Mouse (Mus musculus): Measurements from ENCODE around the gene Ccdc65. TPM values are rescaled to one million over a fixed set of nuclear protein-coding genes. Genes with fewer than 3 reads are reported as not detected.

The Ccdc65 gene
- total and polyA plus RNA-seq, 3 experiments: 0.60 TPM; not detected in 2

DNA sequence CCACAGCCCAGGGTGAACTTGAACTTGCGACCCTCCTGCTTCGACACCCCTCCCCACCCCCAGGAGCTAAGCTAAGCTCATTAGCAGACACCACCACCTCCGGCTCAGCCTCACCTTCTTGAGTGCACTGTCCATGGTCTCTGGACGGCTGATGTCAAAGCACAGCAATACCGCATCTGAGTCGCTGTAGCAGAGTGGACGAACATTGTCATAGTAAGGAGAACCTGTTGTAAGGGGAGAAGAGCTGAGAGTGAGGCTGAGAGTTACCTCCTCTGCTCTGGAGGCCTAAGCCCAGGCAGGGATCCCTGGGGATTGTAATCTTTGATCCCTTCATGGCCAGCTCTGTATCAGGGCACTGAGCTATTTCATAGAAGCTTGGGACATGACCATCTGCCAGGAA lies 34.3 kb upstream of the Ccdc65 start:
- Histone ChIP-seq H3K27me3 (ENCODE audit: insufficient read depth, low read length) (peaks cover 26% of the 10 kb centered on the region), H3K4me1 (ENCODE audit: insufficient read depth, low read depth, low read length) (peaks cover 59% of the 10 kb centered on the region), H3K9me3 (replicated peaks) (no peaks in the 10 kb centered on the region), H3K36me3 (replicated peaks) (peaks cover 50% of the 10 kb centered on the region), H3K4me3 (ENCODE audit: low read depth, low read length) (no peak overlapping the region)
- ATAC-seq (ENCODE audit: extremely low read depth, insufficient number of reproducible peaks, low FRiP score, poor library complexity, severe bottlenecking) (no peak), DNase-seq (ENCODE audit: low spot score) (no peak)
- no peak for TF ChIP-seq CTCF (IDR thresholded peaks at IDR 0.05; ENCODE audit: low read depth, low read length)
- no peak for TF ChIP-seq POLR2AphosphoS5 (IDR thresholded peaks at IDR 0.05; ENCODE audit: insufficient replicate concordance, low read depth, low read length)
- no peak for TF ChIP-seq GATA2 (IDR thresholded peaks at IDR 0.05; ENCODE audit: borderline replicate concordance, low read depth, low read length)
- TF ChIP-seq TAL1 (conservative IDR thresholded peaks at IDR 0.05; ENCODE audit: low read depth, low read length): no peak
- no peak for TF ChIP-seq GATA1 (IDR thresholded peaks at IDR 0.05; ENCODE audit: borderline replicate concordance, low read length)

DNA sequence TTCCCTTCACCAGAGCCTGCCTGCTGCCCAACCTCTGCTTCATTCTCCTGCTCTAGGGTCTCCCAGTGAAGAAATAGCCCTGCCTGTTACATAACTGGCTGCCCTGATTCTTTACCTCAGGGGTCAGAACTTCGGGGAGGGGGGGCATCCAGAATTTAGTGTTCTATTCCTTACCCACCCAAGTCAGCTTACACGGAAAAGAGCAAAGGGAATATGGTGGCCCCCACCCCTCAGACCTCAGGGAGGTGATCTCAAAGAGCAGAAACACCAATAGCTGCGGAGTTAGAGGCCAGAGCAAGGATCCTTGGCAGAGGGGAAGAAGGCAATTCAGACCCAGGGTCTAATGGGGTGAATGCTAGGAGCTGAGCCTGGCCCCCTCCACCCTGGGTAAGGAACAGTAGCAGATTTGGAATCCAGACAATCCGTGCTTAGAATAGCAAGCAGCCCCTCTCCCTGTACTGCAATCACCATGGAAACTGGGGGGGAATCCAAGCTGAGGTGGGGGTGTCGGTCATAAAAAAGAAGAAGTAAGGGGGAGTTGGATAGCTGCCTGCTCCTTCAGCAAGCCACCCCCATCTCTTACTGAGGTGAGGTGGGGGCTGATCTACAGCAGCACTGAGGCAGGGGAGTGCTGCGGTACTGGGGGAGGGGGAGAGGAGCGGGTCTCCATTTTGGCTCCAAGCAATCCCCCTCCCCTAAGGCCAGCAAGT lies 33.6 kb upstream of the Ccdc65 start:
- H3K9me3 ChIP-seq (replicated peaks): no peaks in the 10 kb centered on the region
- peaks cover 66% of the 10 kb centered on the region for H3K4me1 ChIP-seq (ENCODE audit: insufficient read depth, low read depth, low read length)
- H3K27me3 ChIP-seq (ENCODE audit: insufficient read depth, low read length): peaks cover 26% of the 10 kb centered on the region
- TF ChIP-seq CTCF (IDR thresholded peaks at IDR 0.05; ENCODE audit: low read depth, low read length) (no peak), POLR2AphosphoS5 (IDR thresholded peaks at IDR 0.05; ENCODE audit: insufficient replicate concordance, low read depth, low read length) (no peak), GATA1 (IDR thresholded peaks at IDR 0.05; ENCODE audit: borderline replicate concordance, low read length) (no peak), GATA2 (IDR thresholded peaks at IDR 0.05; ENCODE audit: borderline replicate concordance, low read depth, low read length) (no peak), TAL1 (conservative IDR thresholded peaks at IDR 0.05; ENCODE audit: low read depth, low read length) (no peak)
- H3K36me3 ChIP-seq (replicated peaks): peaks cover 46% of the 10 kb centered on the region
- ATAC-seq (ENCODE audit: extremely low read depth, insufficient number of reproducible peaks, low FRiP score, poor library complexity, severe bottlenecking) (no peak), DNase-seq (ENCODE audit: low spot score) (no peak)
- H3K4me3 ChIP-seq (ENCODE audit: low read depth, low read length): no peak overlapping the region

DNA sequence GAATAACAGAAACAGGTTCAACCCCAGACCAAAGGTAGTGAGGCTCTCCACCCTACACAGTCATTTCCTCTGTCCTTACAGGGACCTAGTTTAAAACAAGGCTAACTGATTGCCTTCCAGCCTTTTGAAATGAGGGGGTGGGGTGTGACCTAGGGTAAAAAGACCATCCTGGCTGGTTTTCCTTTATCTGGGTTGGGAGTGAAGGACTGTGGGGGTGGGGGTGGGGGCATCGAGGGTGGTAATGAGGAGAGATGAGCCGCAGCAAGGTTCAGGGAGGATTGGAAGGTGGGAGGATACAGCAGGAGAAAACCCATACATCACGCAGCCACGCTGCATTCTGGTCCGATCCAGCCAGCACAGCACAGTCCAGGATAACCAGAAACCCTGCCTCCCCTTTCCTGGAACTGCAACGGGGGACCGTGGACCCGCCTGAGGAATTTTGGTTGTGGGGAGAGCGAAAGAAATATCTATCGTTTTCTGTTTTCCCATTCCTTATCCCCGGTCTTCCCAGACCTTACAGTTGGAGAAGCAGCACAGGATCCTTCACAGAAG lies 32.9 kb upstream of the Ccdc65 start:
- DNase-seq (ENCODE audit: low spot score) (no peak), ATAC-seq (ENCODE audit: extremely low read depth, insufficient number of reproducible peaks, low FRiP score, poor library complexity, severe bottlenecking) (no peak)
- peaks cover 42% of the 10 kb centered on the region for H3K36me3 ChIP-seq (replicated peaks)
- H3K4me1 ChIP-seq (ENCODE audit: insufficient read depth, low read depth, low read length): peaks cover 71% of the 10 kb centered on the region
- H3K4me3 ChIP-seq (ENCODE audit: low read depth, low read length): peak overlapping the region; percentile 44; the same call in 1 of the 2 replicates
- peaks cover 26% of the 10 kb centered on the region for H3K27me3 ChIP-seq (ENCODE audit: insufficient read depth, low read length)
- TF ChIP-seq POLR2AphosphoS5 (IDR thresholded peaks at IDR 0.05; ENCODE audit: insufficient replicate concordance, low read depth, low read length): no peak
- no peak for TF ChIP-seq GATA1 (IDR thresholded peaks at IDR 0.05; ENCODE audit: borderline replicate concordance, low read length)
- no peak for TF ChIP-seq GATA2 (IDR thresholded peaks at IDR 0.05; ENCODE audit: borderline replicate concordance, low read depth, low read length)
- no peak for TF ChIP-seq TAL1 (conservative IDR thresholded peaks at IDR 0.05; ENCODE audit: low read depth, low read length)
- no peak for TF ChIP-seq CTCF (IDR thresholded peaks at IDR 0.05; ENCODE audit: low read depth, low read length)
- H3K9me3 ChIP-seq (replicated peaks): no peaks in the 10 kb centered on the region

DNA sequence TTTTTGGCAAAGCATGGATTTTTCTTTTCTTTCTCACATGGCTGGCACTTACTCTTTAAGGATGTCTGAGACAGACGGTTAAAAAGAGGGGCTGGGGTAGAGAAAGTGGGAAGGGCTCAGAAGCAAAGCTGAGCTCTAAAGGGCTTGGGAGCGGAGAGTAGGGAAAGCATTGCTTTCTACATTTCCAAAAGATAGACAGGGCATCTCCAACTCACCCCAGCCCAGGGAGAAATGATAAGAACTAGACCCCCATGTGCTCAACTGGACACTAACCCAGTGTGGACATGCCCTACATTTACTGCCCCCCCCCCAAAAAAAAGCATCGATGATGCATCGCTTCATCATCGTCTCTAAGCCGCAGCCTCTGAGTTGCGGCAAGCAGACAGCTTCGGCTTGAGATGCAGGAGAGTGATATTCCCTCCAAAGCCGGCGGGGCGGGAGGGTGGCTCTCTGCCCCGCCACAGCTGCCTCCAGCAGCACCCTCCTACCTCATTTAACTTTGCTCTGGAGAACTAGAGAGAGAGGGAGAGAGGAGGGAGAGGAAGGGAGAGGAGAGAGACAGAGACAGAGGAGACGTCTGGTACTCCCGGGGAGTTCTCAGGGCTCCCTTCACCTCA lies 32.3 kb upstream of the Ccdc65 start:
- peak overlapping the region; percentile 76; the same call in 1 of the 2 replicates for H3K4me3 ChIP-seq (ENCODE audit: low read depth, low read length)
- TF ChIP-seq GATA2 (IDR thresholded peaks at IDR 0.05; ENCODE audit: borderline replicate concordance, low read depth, low read length) (no peak), GATA1 (IDR thresholded peaks at IDR 0.05; ENCODE audit: borderline replicate concordance, low read length) (no peak), CTCF (IDR thresholded peaks at IDR 0.05; ENCODE audit: low read depth, low read length) (no peak), POLR2AphosphoS5 (IDR thresholded peaks at IDR 0.05; ENCODE audit: insufficient replicate concordance, low read depth, low read length) (no peak), TAL1 (conservative IDR thresholded peaks at IDR 0.05; ENCODE audit: low read depth, low read length) (no peak)
- DNase-seq (ENCODE audit: low spot score) (no peak), ATAC-seq (ENCODE audit: extremely low read depth, insufficient number of reproducible peaks, low FRiP score, poor library complexity, severe bottlenecking) (no peak)
- H3K9me3 ChIP-seq (replicated peaks): no peaks in the 10 kb centered on the region
- H3K4me1 ChIP-seq (ENCODE audit: insufficient read depth, low read depth, low read length): peaks cover 75% of the 10 kb centered on the region
- H3K36me3 ChIP-seq (replicated peaks): peaks cover 35% of the 10 kb centered on the region
- peaks cover 26% of the 10 kb centered on the region for H3K27me3 ChIP-seq (ENCODE audit: insufficient read depth, low read length)

DNA sequence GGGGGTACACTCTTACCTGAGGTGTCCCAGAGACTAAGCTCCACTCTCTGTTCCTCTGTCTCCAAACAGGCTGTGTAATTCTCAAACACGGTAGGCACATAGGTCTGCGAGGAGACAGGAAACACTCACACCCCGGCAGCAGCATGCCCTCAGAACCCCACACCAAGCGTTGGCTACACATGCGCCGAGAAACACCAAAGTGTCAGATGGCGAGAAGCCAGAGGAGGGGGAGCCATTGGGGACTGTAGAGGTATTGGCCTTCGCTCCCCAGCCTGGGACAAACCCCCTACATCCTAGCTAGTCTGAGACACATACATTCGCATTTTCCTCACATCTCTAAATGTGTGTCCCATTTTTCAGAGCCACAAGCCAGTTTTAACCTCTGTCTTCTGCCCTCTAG lies 31.5 kb upstream of the Ccdc65 start:
- peak overlapping the region; percentile 76 for H3K4me3 ChIP-seq (ENCODE audit: low read depth, low read length)
- H3K4me1 ChIP-seq (ENCODE audit: insufficient read depth, low read depth, low read length): peaks cover 83% of the 10 kb centered on the region
- TF ChIP-seq CTCF (IDR thresholded peaks at IDR 0.05; ENCODE audit: low read depth, low read length) (no peak), GATA2 (IDR thresholded peaks at IDR 0.05; ENCODE audit: borderline replicate concordance, low read depth, low read length) (no peak), POLR2AphosphoS5 (IDR thresholded peaks at IDR 0.05; ENCODE audit: insufficient replicate concordance, low read depth, low read length) (no peak), GATA1 (IDR thresholded peaks at IDR 0.05; ENCODE audit: borderline replicate concordance, low read length) (no peak), TAL1 (conservative IDR thresholded peaks at IDR 0.05; ENCODE audit: low read depth, low read length) (no peak)
- H3K9me3 ChIP-seq (replicated peaks): no peaks in the 10 kb centered on the region
- ATAC-seq (ENCODE audit: extremely low read depth, insufficient number of reproducible peaks, low FRiP score, poor library complexity, severe bottlenecking) (no peak), DNase-seq (ENCODE audit: low spot score) (no peak)
- H3K27me3 ChIP-seq (ENCODE audit: insufficient read depth, low read length): peaks cover 26% of the 10 kb centered on the region
- peaks cover 31% of the 10 kb centered on the region for H3K36me3 ChIP-seq (replicated peaks)

Data from G1E (cell line).